Mouse (Mus musculus): ENCODE results near the gene Cpe. TPM values are rescaled to one million over a fixed set of nuclear protein-coding genes. Genes with fewer than 3 reads are reported as not detected.

Gene Cpe
- polyA plus RNA-seq, 1 experiment: not detected

DNA sequence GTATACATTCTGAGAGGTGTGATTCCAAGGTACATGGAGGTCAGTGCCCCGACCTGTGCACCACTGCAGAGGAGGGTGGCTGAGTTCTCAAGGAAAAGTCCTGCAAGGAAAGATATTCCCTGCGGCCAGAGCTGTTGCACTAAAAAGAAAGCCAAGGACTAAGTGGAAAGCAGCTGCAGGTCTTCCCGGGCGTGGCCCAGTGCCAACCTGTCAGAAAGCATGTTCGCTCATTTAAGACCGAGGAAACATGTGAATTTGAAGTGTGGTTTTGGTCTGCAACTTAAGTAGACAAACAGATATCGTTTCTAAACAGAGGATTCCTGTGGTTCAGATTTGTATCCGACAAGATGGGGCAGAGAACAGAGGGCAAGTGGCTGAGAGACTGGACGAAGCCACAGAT, 117.9 kb downstream of the Cpe start:
- no peak for TF ChIP-seq GATA1 (IDR thresholded peaks at IDR 0.05; ENCODE audit: low read length)

DNA sequence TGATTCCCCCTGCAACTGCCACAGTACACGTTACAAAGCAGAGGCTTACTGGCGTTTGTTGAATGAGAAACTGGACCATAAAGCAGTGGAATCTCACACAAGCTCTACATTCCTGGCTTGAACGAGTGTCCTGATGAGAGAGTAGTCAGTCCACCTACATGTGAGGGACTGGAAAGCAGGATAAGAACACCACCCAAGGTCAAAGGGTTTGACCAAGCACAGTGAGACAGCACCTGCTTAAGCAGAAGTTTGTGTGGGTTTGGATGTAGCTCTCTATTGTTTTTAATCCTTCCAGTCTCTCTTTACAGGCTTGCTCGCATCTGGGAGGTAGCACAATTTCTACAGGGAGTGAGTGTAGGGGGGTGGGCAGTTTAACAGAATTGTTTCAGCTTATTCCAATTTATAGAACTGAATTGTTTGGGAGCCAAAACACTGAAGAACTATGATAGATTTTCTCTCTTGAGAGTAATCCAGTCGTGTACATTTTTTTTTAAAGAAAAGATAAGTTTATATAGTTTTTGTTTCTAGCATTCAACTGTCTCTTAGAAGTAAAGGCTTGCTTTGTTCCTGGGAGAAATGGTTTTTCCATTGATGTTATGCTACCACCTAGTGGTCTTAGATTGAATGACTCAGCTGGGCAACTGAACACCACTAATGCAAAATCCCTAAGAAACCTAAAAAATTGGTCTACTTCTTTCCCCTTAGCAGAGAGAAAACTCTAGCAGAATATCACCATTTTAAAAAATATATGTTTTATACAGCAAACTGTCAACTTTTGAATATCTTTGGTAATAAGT, 144.6 kb downstream of the Cpe start:
- no peak for TF ChIP-seq GATA1 (IDR thresholded peaks at IDR 0.05; ENCODE audit: low read length)

DNA sequence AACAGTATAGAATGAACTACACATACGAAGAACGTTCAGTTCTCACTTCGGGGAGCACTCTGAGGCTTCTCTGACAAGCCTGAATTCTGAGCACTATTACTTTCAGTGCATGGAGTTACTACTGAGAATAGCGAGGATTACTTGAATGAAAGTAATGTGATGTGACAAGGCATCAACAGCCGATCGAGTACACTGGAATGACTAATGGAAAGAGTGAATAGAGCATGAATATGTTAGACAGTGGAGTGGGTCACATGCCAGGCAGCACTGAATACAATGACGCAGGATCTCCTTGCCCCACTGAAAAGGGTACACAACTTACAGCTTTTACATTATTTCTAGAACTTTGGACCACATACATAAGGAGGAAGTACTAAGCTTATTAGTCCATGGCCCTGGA, 149.4 kb downstream of the Cpe start:
- no peak for TF ChIP-seq GATA1 (IDR thresholded peaks at IDR 0.05; ENCODE audit: low read length)

Other genes starting within 250 kb of the Cpe start
- 4.4 and 7.4 TPM in 2 replicates for gene Msmo1, start 40.7 kb upstream of the Cpe start, polyA plus RNA-seq (2012)
- 5.1 and 5.7 TPM in 2 replicates for gene Klhl2, start 157.0 kb upstream of the Cpe start, polyA plus RNA-seq (2012)